Comparison of ENCODE assay signal across 7 mouse cellular contexts in the genomic region with DNA sequence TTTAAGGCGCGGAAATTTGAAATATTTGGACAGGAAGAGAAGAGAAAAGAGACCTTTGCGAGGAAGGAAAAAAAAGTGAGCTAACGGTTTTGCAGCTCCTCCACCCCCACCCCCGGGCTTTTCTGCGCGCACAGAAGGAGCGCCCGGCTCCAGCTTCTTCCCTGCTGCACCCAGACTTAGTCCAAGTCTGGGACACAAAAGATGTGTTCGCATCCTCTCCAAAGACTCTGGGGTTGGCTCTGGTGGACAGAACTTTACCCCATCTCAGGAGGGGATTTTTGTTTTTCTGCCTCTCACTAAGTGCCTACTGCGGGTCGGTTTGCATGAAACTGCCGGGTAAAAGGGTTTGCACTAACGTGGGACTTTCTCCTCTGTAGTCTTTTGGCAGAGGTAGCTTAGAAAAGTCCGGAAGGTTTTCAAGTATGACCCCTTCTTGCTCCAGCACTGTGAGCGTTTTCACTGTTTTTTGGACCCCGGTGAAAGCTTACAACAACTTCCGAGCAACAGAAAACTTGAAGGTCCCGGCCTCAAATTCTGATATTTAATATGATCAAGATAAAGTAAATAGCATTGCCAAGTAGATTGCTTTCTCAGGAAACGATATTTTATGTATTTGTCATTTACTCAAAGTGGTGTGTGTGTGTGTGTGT. TPM values are rescaled to one million over a fixed set of nuclear protein-coding genes. Genes with fewer than 3 reads are reported as not detected.
DNase-seq lines count a peak whose midpoint lies in the region; ATAC-seq and TF ChIP-seq lines count a peak whose summit lies in the region.

No protein-coding gene starts in this region.

- H3K4me3 ChIP-seq in cortical plate, adult 2 months (ENCODE audit: insufficient read depth, low read length), result peak overlapping the region; percentile 37; the same call in 1 of the 2 replicates
- H3K4me3 ChIP-seq in hindbrain, embryonic 11.5 days (ENCODE audit: low read depth, low read length), result no peak overlapping the region
- peak overlapping the region; percentile 90 for H3K4me3 ChIP-seq in megakaryocyte, embryonic 14.5 days (replicated peaks)

- no peaks in the 10 kb centered on the region for H3K36me3 ChIP-seq in hindbrain, embryonic 11.5 days (ENCODE audit: control insufficient read depth, insufficient read depth, low read length)
- no peaks in the 10 kb centered on the region for H3K36me3 ChIP-seq in megakaryocyte, embryonic 14.5 days (replicated peaks; ENCODE audit: low read length)

- H3K27ac ChIP-seq in cortical plate, adult 2 months (ENCODE audit: insufficient read depth, low read length), result no peak overlapping the region
- no peak overlapping the region for H3K27ac ChIP-seq in hindbrain, embryonic 11.5 days (ENCODE audit: low read depth, low read length)

- H3K9me3 ChIP-seq in hindbrain, embryonic 11.5 days (ENCODE audit: control insufficient read depth, low read length), result no peaks in the 10 kb centered on the region
- H3K9me3 ChIP-seq in megakaryocyte, embryonic 14.5 days, result no peaks in the 10 kb centered on the region

- no peaks in the 10 kb centered on the region; the same call in 1 of the 2 replicates for H3K4me1 ChIP-seq in cortical plate, adult 2 months (ENCODE audit: control insufficient read depth, insufficient read depth, low read length)
- H3K4me1 ChIP-seq in hindbrain, embryonic 11.5 days (replicated peaks; ENCODE audit: control insufficient read depth, insufficient read depth, low read length), result peaks cover 6% of the 10 kb centered on the region
- H3K4me1 ChIP-seq in megakaryocyte, embryonic 14.5 days, result peaks cover 23% of the 10 kb centered on the region

- intact Hi-C loops in left cerebral cortex, postnatal 14 days (cut with DNase I), result loop anchor here (5.0 kb wide), 1 partner anchor 319 kb away; a partner anchor contains a TSS

- 1% methylated on average over 20 of the region's 20 CpGs for WGBS in hindbrain, embryonic 11.5 days

- H3K27me3 ChIP-seq in hindbrain, embryonic 11.5 days (ENCODE audit: control insufficient read depth, insufficient read depth, low read length), result peaks cover 66% of the 10 kb centered on the region
- H3K27me3 ChIP-seq in megakaryocyte, embryonic 14.5 days (replicated peaks), result peaks cover 77% of the 10 kb centered on the region

- no peak for ATAC-seq in hindbrain, embryonic 11.5 days (ENCODE audit: low FRiP score)

- H3K4me2 ChIP-seq in hindbrain, embryonic 11.5 days (replicated peaks; ENCODE audit: low read depth, low read length), result no peak overlapping the region

- no peak overlapping the region for H3K9ac ChIP-seq in hindbrain, embryonic 11.5 days (ENCODE audit: low read depth, low read length)

- peak; percentile 9 for DNase-seq in right cerebral cortex, postnatal 14 days
- DNase-seq in right cerebral cortex, adult 2 months (ENCODE audit: low spot score in 2 of 2), result no peak
- DNase-seq in hindbrain, embryonic 11.5 days (ENCODE audit: low spot score), result peak; percentile 65
- peak; percentile 34 for DNase-seq in thymus, postnatal 4 days
- no peak for DNase-seq in left cerebral cortex, postnatal 14 days (ENCODE audit: low spot score in 2 of 2)

- no peak for TF ChIP-seq CTCF in cortical plate, adult 2 months (IDR thresholded peaks at IDR 0.05; ENCODE audit: extremely low read depth, insufficient read depth, low read length)

- TF ChIP-seq POLR2A in cortical plate, adult 2 months (IDR thresholded peaks at IDR 0.05; ENCODE audit: extremely low read depth, insufficient read depth, low read length), result no peak

RNA-seq across cellular contexts. Expression of a gene that starts 9.0 kb away (rescaled TPM):
- polyA plus RNA-seq in cortical plate, adult 2 months (2012; rRNA removed), result 5.4 and 6.3 TPM in 2 replicates
- polyA plus RNA-seq in hindbrain, embryonic 11.5 days (2014; fragmentation: Nextera tagmentation; extraction: Ambion mirVana), result 5.1 and 5.5 TPM in 2 replicates
- polyA plus RNA-seq in megakaryocyte, embryonic 14.5 days (2012; ENCODE audit: insufficient read depth, low replicate concordance), result 1.6 TPM in 1 of 2 replicates, not detected in the other
- total RNA-seq in left cerebral cortex, postnatal 14 days (2021), result 1 to 10 TPM; 3.1 to 5.7 TPM

RNA-seq across cellular contexts. Expression of a gene that starts 18.4 kb away (rescaled TPM):
- 17.9 and 20.4 TPM in 2 replicates for polyA plus RNA-seq in cortical plate, adult 2 months (2012; rRNA removed)
- 41.5 and 48.3 TPM in 2 replicates for polyA plus RNA-seq in hindbrain, embryonic 11.5 days (2014; fragmentation: Nextera tagmentation; extraction: Ambion mirVana)
- polyA plus RNA-seq in megakaryocyte, embryonic 14.5 days (2012; ENCODE audit: insufficient read depth, low replicate concordance), result 2.0 and 3.4 TPM in 2 replicates
- 10 to 100 TPM; 23.5 to 26.9 TPM for total RNA-seq in left cerebral cortex, postnatal 14 days (2021)

Comparison
In these comparisons a context has a peak if more than half of its experiments do, and no peak if none do; other contexts are left out.
1. DNase-seq: peak in right cerebral cortex, postnatal 14 days (single experiment), hindbrain, embryonic 11.5 days (single experiment) and thymus, postnatal 4 days (single experiment); none in right cerebral cortex, adult 2 months (0 of 2) and left cerebral cortex, postnatal 14 days (0 of 2).